Mouse (Mus musculus) lung, postnatal 0 days (tissue): ENCODE data around the gene Armh2.

Experiments used
- CTCF ChIP-seq: IDR thresholded peaks from 2 replicates; pipeline ENCODE4 v1.5.1; 2016; ENCODE audit warnings: antibody characterized with exemption, mild to moderate bottlenecking
- EP300 ChIP-seq: IDR thresholded peaks from 2 replicates; pipeline ENCODE4 v1.6.1; 2016; ENCODE audit warnings: antibody characterized with exemption, mild to moderate bottlenecking, control low read depth

- TF ChIP-seq CTCF, result no peak
- no peak for TF ChIP-seq EP300
Measured at GRCm38 (mm10) chr13:24750807-24751206, 9.8 kb downstream of the Armh2 start.
